Mouse (Mus musculus) lung, postnatal 0 days (tissue): Measurements from ENCODE around the gene Tppp3. TPM values are rescaled to one million over a fixed set of nuclear protein-coding genes. Genes with fewer than 3 reads are reported as not detected.

Source experiments
- ATAC-seq: fragments of 200-750 bp; cut with Nextera tagmentation; 2 replicates; pipeline ENCODE4 v1.8.0; 2017; ENCODE audit warnings: moderate library complexity
- DNase-seq: peaks from one replicate; pipeline ENCODE4 v3.0.0-alpha.2; 2016; ENCODE audit warnings: low spot score
- H3K27ac ChIP-seq: fragments of 300-500 bp; sonication (generic); 2 replicates; pipeline ENCODE4 v1.5.1; 2014; ENCODE audit warnings: antibody characterized with exemption, mild to moderate bottlenecking, low read length, mixed read lengths
- H3K27me3 ChIP-seq: fragments of 300-500 bp; sonication (generic); replicated peaks from 2 replicates; pipeline ENCODE4 v1.6.1; 2014; ENCODE audit warnings: low read length, mixed read lengths; ENCODE audit not compliant: insufficient read depth
- H3K36me3 ChIP-seq: fragments of 300-500 bp; sonication (generic); 2 replicates; pipeline ENCODE4 v1.6.1; 2014; ENCODE audit warnings: low read length, mixed read lengths; ENCODE audit not compliant: insufficient read depth
- H3K4me1 ChIP-seq: fragments of 300-500 bp; sonication (generic); 2 replicates; pipeline ENCODE4 v1.6.1; 2014; ENCODE audit warnings: antibody characterized with exemption, low read depth, low read length, mixed read lengths; ENCODE audit not compliant: insufficient read depth
- H3K4me2 ChIP-seq: fragments of 300-500 bp; sonication (generic); replicated peaks from 2 replicates; pipeline ENCODE4 v1.6.1; 2014; ENCODE audit warnings: low read depth, mild to moderate bottlenecking, low read length, moderate library complexity, mixed read lengths
- H3K4me3 ChIP-seq: fragments of 300-500 bp; sonication (generic); 2 replicates; pipeline ENCODE4 v1.5.1; 2014; ENCODE audit warnings: low read depth, low read length
- H3K9ac ChIP-seq: fragments of 300-500 bp; sonication (generic); replicated peaks from 2 replicates; pipeline ENCODE4 v1.6.1; 2014; ENCODE audit warnings: low read depth, mild to moderate bottlenecking
- H3K9me3 ChIP-seq: fragments of 300-500 bp; sonication (generic); 2 replicates; pipeline ENCODE4 v1.6.1; 2016; ENCODE audit warnings: low read length, mixed read lengths
- CTCF ChIP-seq: IDR thresholded peaks from 2 replicates; pipeline ENCODE4 v1.5.1; 2016; ENCODE audit warnings: antibody characterized with exemption, mild to moderate bottlenecking
- EP300 ChIP-seq: IDR thresholded peaks from 2 replicates; pipeline ENCODE4 v1.6.1; 2016; ENCODE audit warnings: antibody characterized with exemption, mild to moderate bottlenecking, control low read depth
- WGBS: fragments of 180-500 bp; shearing (Covaris S2); extraction: QIAGEN DNeasy Blood & Tissue Kit; methylation state at CpG from one replicate; pipeline ENCODE4 v1.1.7; 2014; 5-methylcytosine and 5-hydroxymethylcytosine counted together
- polyA plus RNA-seq: library from polyadenylated mRNA; unstranded; fragments of >200 nt; fragmentation: Nextera tagmentation; extraction: Ambion mirVana; gene quantifications from 2 replicates; pipeline ENCODE4 v1.2.1, GENCODE M21; 2015

The Tppp3 gene
- polyA plus RNA-seq, 1 experiment from 2014 or later: 696 TPM

- peak; percentile 60 for ATAC-seq
Observed at GRCm38 (mm10) chr8:105516018-105516645, 44.8 kb upstream of the Tppp3 start.

GRCm38 (mm10) chr8:105514656-105515055 lies 43.3 kb upstream of the Tppp3 start:
- Histone ChIP-seq H3K4me3 (no peak overlapping the region), H3K4me2 (no peak overlapping the region), H3K9me3 (no peaks in the 10 kb centered on the region), H3K4me1 (peaks cover 17% of the 10 kb centered on the region), H3K36me3 (no peaks in the 10 kb centered on the region), H3K27ac (no peak overlapping the region), H3K27me3 (no peaks in the 10 kb centered on the region), H3K9ac (no peak overlapping the region)
- no peak for ATAC-seq
- peak; percentile 53 for DNase-seq
- 61% methylated on average over 5 of the region's 5 CpGs for WGBS
- TF ChIP-seq EP300: no peak
- TF ChIP-seq CTCF: no peak

More at GRCm38 (mm10) chr8:105516018-105516645, 44.8 kb upstream of the Tppp3 start:
- Histone ChIP-seq H3K36me3 (no peaks in the 10 kb centered on the region), H3K4me1 (peaks cover 17% of the 10 kb centered on the region), H3K27me3 (no peaks in the 10 kb centered on the region), H3K4me3 (no peak overlapping the region), H3K9me3 (no peaks in the 10 kb centered on the region), H3K27ac (no peak overlapping the region), H3K9ac (no peak overlapping the region), H3K4me2 (peak overlapping the region; percentile 40; the same call in 1 of the 2 replicates)
- 10% methylated on average over 12 of the region's 12 CpGs for WGBS
- DNase-seq: peak; percentile 92
- TF ChIP-seq EP300 (no peak), CTCF (peak; percentile 94)

GRCm38 (mm10) chr8:105514194-105514593 lies 42.9 kb upstream of the Tppp3 start:
- no peak overlapping the region for H3K4me3 ChIP-seq
- no peak for DNase-seq
- no peak overlapping the region for H3K27ac ChIP-seq
- TF ChIP-seq CTCF: no peak
- no peak for TF ChIP-seq EP300
- H3K27me3 ChIP-seq: no peaks in the 10 kb centered on the region
- H3K4me1 ChIP-seq: peaks cover 17% of the 10 kb centered on the region
- no peak for ATAC-seq
- no peak overlapping the region for H3K9ac ChIP-seq
- WGBS: 92% methylated on average over 6 of the region's 6 CpGs
- H3K9me3 ChIP-seq: no peaks in the 10 kb centered on the region
- no peak overlapping the region for H3K4me2 ChIP-seq
- H3K36me3 ChIP-seq: no peaks in the 10 kb centered on the region

GRCm38 (mm10) chr8:105509997-105510735 lies 38.8 kb upstream of the Tppp3 start:
- Histone ChIP-seq H3K27ac (no peak overlapping the region), H3K9me3 (no peaks in the 10 kb centered on the region), H3K4me3 (no peak overlapping the region), H3K9ac (no peak overlapping the region), H3K4me1 (no peaks in the 10 kb centered on the region; the same call in 1 of the 2 replicates), H3K36me3 (no peaks in the 10 kb centered on the region), H3K4me2 (no peak overlapping the region), H3K27me3 (no peaks in the 10 kb centered on the region)
- no peak for TF ChIP-seq CTCF
- 36% methylated on average over 12 of the region's 12 CpGs for WGBS
- DNase-seq (peak; percentile 30), ATAC-seq (0 out of 2 replicates have a peak, but pooled peaks have one; percentile 33)

- Histone ChIP-seq H3K27ac (no peak overlapping the region), H3K4me3 (no peak overlapping the region), H3K9ac (no peak overlapping the region), H3K4me1 (no peaks in the 10 kb centered on the region; the same call in 1 of the 2 replicates), H3K36me3 (no peaks in the 10 kb centered on the region), H3K27me3 (no peaks in the 10 kb centered on the region), H3K4me2 (no peak overlapping the region), H3K9me3 (no peaks in the 10 kb centered on the region)
- 74% methylated on average over 1 of the region's 2 CpGs for WGBS
- TF ChIP-seq CTCF (no peak), EP300 (no peak)
- DNase-seq (no peak), ATAC-seq (no peak)
Observed at GRCm38 (mm10) chr8:105508758-105509157, 37.4 kb upstream of the Tppp3 start.

- no peak overlapping the region for H3K9ac ChIP-seq
- H3K27me3 ChIP-seq: no peaks in the 10 kb centered on the region
- TF ChIP-seq CTCF (no peak), EP300 (no peak)
- no peak overlapping the region for H3K4me2 ChIP-seq
- no peak overlapping the region for H3K27ac ChIP-seq
- DNase-seq: no peak
- no peaks in the 10 kb centered on the region for H3K36me3 ChIP-seq
- H3K4me3 ChIP-seq: no peak overlapping the region
- ATAC-seq: no peak
- H3K9me3 ChIP-seq: no peaks in the 10 kb centered on the region
- no peaks in the 10 kb centered on the region; the same call in 1 of the 2 replicates for H3K4me1 ChIP-seq
- WGBS: 74% methylated on average over 6 of the region's 6 CpGs
Observed at GRCm38 (mm10) chr8:105506977-105507376, 35.7 kb upstream of the Tppp3 start.
